Comparison of ENCODE assay signal across 7 mouse cellular contexts in the genomic region with DNA sequence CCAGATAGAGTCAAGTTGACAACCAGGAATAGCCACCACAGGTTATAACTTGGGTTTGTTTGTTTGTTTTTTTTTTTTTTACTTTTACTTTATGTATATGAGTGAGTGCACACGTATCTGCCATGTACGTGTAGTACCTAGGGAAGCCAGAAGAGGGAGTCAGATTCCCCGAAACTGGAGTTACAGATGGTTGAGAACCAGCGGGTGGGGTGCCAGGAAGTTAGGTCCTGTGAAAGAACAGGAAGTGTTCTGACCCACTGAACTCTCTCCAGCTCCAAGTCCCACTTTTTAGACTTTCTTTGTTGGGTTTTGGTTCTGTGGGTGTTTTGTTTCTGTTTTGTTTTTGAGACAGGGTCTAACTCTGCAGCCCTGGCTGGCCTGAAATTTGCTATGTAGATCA. TPM values are rescaled to one million over a fixed set of nuclear protein-coding genes. Genes with fewer than 3 reads are reported as not detected.
DNase-seq lines count a peak whose midpoint lies in the region.

No protein-coding gene starts in this region.

- DNase-seq in left cerebral cortex, postnatal 4 days, result peak; percentile 11
- no peak for DNase-seq in left cerebral cortex, adult 8-10 months (ENCODE audit: low spot score in 2 of 2)
- peak; percentile 26 for DNase-seq in T-cell, adult 2 months (ENCODE audit: low spot score)
- peak; percentile 30 to 58 for DNase-seq in kidney, postnatal 36 days
- peak; percentile 31 to 48 for DNase-seq in spleen, postnatal 36 days (ENCODE audit: low spot score in 2 of 2)
- no peak for DNase-seq in neural tube, embryonic 10.5 days (ENCODE audit: extremely low spot score, low spot score)
- no peak for DNase-seq in layer of hippocampus, adult 9-10 months (ENCODE audit: low spot score)

- intact Hi-C loops in left cerebral cortex, postnatal 4 days (cut with DNase I), result no loop called here

RNA-seq across cellular contexts. Expression of a gene that starts 19.9 kb away (rescaled TPM):
- 10 to 100 TPM; 37.1 to 38.7 TPM for total RNA-seq in left cerebral cortex, postnatal 4 days (2021)
- 10 to 100 TPM; 35.5 to 39.8 (median 36.9) TPM for total RNA-seq in left cerebral cortex, adult 8-10 months (2022)

RNA-seq across cellular contexts. Expression of a gene that starts 20.2 kb away (rescaled TPM):
- total RNA-seq in left cerebral cortex, postnatal 4 days (2021), result 10 to 100 TPM; 55.4 to 57.5 TPM
- 10 to 100 TPM; 55.4 to 62.1 (median 57.5) TPM for total RNA-seq in left cerebral cortex, adult 8-10 months (2022)

RNA-seq across cellular contexts. Expression of a gene that starts 30.1 kb away (rescaled TPM):
- total RNA-seq in left cerebral cortex, postnatal 4 days (2021), result 10 to 100 TPM; 13.1 to 18.5 TPM
- total RNA-seq in left cerebral cortex, adult 8-10 months (2022), result 10 to 100 TPM; 22.7 to 30.1 (median 25.8) TPM

RNA-seq across cellular contexts. Expression of a gene that starts 49.7 kb away (rescaled TPM):
- not detected for total RNA-seq in left cerebral cortex, postnatal 4 days (2021)
- not detected for total RNA-seq in left cerebral cortex, adult 8-10 months (2022)

RNA-seq across cellular contexts. Expression of a gene that starts 59.0 kb away (rescaled TPM):
- total RNA-seq in left cerebral cortex, postnatal 4 days (2021), result 10 to 100 TPM; 38.2 to 38.5 TPM
- total RNA-seq in left cerebral cortex, adult 8-10 months (2022), result 10 to 100 TPM; 22.6 to 25.0 (median 23.0) TPM

Comparison
In these comparisons a context has a peak if more than half of its experiments do, and no peak if none do; other contexts are left out.
1. DNase-seq: peak in left cerebral cortex, postnatal 4 days (single experiment), T-cell, adult 2 months (single experiment), kidney, postnatal 36 days (2 of 2) and spleen, postnatal 36 days (2 of 2); none in left cerebral cortex, adult 8-10 months (0 of 2), neural tube, embryonic 10.5 days (single experiment) and layer of hippocampus, adult 9-10 months (single experiment).